Mouse (Mus musculus) C2C12 (cell line): ENCODE data around the gene 2900026A02Rik.

Source experiments
- CEBPB ChIP-seq: IDR thresholded peaks from one replicate; pipeline ENCODE4 v1.6.1; 2011; ENCODE audit warnings: low read depth, mild to moderate bottlenecking, control low read depth, moderate library complexity
- CTCF ChIP-seq: IDR thresholded peaks from one replicate; pipeline ENCODE4 v1.5.1; 2011; ENCODE audit not compliant: control insufficient read depth, insufficient read depth, insufficient read length

GRCm38 (mm10) chr5:113173318-113173717, 47.7 kb downstream of the 2900026A02Rik start:
- TF ChIP-seq CTCF = peak; percentile 93
- no peak for TF ChIP-seq CEBPB
